Mouse (Mus musculus) layer of hippocampus, postnatal 25 days (tissue): ENCODE measurements at regions not wholly inside any gene's neighbourhood (a gene's known extent, or its start where the extent isn't known, plus 50 kb on each side); places are given as distances from the start of the nearest gene placed in this dataset.

Source experiments
- DNase-seq, 2 experiments: peaks; one replicate each; pipeline ENCODE4 v3.0.0; 2022; ENCODE audit warnings: mixed read lengths in 2 of 2, low spot score in 1 of 2; ENCODE audit errors: extremely low spot score in 1 of 2

DNA sequence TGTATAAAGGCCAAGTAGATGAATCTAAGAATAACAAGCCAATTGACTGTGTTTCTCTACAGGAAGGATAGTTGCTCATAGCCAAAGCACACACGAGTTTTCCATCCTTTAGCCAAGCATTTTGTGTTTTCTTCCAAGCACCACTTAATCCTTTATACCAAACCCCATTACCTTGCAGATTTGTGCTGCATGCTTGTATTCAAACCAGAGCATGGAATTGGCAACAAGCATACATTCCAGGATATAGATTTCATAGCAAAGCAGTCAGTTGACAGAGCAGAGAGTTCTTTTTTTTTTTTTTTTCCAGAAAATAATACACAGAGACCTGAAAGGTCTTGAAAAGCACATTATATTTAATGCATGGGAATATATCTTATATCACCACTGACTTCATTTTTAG lies 169.9 kb downstream of the Pom121l12 start:
- no peak for DNase-seq

GRCm38 (mm10) chr11:14769448-14770357 lies 170.6 kb downstream of the Pom121l12 start:
- DNase-seq: no peak

- no peak for DNase-seq
Observed at GRCm38 (mm10) chr11:14798314-14798713, 199.2 kb downstream of the Pom121l12 start.

DNA sequence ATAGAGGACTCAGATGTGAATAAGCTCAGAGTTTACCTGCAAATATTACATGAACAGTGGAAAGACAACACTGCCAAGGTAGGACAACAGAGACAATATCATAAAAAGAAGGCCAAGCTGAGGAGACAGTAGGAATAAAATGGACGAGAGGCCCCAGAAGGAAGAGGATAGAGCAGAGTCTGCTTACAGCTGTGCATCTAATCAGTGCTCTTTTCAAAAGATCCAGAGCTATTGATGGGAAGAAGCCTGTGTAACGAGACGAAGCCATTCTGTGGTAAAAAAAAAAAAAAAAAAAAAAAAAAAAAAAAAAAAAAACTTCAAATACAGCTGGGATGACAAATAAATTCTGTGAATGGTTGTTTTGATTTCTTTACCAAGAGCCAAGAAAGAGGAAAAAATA lies 200.2 kb downstream of the Pom121l12 start:
- DNase-seq: no peak

DNA sequence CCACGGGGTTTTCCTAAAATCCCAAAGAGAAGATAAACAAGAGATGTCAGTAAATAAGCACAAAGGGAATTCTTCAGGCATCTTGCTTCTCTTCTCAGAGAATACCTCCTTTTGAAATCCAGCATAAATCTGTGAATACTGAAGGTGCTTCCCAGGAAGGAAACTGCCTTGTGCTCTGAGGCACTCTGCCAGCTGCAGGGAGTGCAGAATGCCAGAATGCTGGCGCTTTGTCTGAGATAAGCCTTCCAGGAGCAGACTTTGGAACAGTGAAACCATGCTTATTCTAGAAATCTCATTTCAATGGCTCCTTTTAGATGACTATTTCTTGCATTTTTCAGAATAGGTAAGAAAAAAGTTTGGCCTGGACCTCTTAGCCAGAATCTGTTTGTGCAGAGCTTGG lies 219.9 kb downstream of the Pom121l12 start:
- peak in 1 of 2 experiments; percentile 10 for DNase-seq
